Mouse (Mus musculus) lung, postnatal 36 days (tissue): ENCODE data around the gene Pias3.
"Not testable (repeated sequence)": the region's sequence is repeated elsewhere in the genome, so short reads cannot be mapped to it uniquely, and the experiment has no call there.

ENCODE experiments used
- DNase-seq: peaks from one replicate; pipeline ENCODE4 v3.0.0; 2022; ENCODE audit warnings: mixed read lengths

Gene Pias3

DNA sequence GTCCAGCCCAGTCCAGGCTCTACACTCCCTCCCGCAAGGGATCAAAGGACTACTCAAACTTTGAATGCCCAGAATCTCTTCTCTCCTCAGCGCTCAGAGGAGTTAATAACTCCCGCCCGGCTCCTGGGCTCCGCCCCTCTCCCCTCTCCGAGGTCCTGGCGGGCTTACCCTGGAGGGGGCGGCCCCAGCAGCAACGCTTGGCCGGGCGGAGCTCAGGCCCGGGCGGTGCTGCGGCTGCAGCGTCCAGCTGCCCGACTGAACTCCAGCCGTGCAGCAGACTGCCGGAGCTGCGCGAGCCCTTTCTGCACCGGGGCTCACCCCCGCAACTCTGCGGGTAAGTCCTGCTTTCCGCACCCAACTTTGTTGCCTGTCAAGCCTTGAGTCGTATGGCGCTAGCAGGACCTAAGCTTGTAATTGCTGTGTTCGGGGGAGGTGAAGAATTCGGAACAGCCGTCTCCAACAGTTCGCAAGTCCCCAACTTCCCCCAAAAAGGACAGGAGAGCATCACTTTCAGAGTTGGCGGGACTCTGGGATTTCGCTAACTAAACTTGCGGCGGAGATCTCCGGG is at the start of gene Pias3:
Gene Pias3 (plus strand): TSS at position 187 of the 568 bp plus-strand sequence.
- peak; percentile 90 for DNase-seq

DNA sequence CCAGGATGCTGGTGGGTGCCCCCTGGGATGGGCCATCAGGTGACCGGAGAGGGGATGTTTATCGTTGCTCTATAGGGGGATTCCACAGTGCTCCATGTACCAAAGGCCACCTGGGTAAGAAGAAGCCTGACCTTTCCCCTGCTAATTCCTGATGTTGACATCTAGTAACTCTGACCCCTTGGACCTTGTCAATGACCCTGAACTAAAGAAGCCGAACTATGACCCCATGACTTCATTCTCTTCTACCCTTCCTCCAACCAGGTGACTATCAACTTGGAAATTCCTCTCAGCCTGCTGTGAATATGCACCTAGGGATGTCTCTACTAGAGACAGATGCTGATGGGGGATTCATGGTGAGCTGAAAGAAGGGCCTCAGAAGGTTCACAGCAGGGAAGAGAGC is 48.8 kb upstream of the Pias3 start:
- no peak for DNase-seq

DNA sequence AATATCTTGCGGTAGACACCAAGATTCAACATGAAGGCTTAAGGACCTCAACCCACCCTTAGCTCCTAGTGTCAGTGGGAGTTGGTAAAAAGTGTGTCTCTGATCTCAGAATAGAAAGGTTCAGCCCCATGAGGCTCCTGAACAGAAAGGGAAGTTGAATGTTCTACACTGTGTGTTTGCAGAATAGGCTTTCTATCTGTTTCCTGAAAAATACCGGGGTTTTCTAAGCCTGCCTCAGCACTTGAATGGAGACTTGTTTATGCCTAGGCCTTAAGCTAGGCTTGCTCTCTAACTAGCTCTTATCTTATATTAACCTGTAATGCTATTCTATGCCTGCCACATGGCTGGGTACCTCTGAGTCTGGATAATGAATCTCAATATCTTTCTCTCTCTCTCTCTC is 35.3 kb upstream of the Pias3 start:
- DNase-seq = no peak

DNA sequence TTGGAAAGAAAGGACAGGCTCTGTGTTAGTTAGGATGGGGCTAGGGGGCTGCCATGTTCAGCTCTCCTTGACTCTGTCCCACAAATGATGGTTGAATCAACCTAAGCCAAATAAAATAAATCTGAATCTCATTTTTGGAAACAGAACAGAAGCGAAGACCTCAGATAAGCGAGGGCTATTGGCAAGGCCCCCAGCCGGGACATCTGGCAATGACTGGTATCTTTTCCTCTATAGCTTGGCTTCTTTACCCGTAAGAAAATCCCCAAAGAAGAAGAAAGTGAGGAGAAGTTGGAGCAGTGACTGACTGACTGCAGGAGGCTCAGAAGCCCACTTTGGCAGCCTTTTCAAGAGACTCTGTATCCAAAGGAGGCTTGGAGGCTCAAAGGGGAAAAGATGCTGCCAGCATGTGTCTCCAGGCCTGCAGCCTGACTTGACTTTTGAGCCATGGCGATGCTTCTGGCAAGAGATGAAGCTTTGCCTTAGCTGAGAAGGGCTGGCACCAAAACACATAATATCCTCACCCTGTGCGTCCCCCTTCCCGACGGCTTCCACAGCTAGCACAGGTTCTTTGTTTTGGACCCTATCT is 33.4 kb upstream of the Pias3 start:
- no peak for DNase-seq

DNA sequence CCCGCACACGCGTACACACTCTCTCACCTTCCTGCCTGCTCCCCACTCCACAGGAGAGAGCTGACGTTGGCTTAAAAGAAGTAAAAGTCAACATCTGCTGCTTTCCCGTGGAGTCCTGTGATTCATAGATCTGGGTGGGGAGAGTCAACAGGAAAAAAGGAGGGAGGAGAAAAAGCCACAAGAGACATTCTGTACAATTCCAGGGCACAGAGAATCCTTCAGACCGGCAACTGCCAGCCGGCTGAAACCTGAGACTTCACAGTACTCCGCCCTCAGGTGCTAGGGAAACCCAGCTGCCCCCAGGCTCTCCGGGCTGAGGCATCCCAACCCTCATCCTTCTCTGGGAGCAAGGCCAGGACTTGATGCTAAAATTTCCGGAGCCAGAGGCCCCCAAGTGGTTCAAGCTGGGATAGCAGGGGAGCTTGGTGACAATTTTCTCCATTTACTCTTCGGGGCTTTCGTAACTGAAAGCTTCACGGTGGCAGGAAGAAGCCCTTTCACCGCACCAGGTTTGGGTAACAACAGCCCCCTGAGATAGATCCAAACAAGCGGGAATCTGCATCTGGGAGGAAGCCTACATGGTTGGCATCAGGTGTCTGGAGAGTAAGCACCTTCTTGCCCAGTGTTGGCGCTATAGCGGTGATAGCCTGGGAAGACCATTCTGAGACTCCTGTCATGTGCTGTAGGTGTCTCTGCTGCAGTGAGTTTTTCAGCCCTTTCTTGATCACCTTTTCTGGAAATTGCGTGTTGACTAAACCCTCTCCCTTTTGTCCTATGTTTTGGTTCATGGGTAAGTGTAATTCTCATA is 32.5 kb upstream of the Pias3 start:
- peak; percentile 91 for DNase-seq

DNA sequence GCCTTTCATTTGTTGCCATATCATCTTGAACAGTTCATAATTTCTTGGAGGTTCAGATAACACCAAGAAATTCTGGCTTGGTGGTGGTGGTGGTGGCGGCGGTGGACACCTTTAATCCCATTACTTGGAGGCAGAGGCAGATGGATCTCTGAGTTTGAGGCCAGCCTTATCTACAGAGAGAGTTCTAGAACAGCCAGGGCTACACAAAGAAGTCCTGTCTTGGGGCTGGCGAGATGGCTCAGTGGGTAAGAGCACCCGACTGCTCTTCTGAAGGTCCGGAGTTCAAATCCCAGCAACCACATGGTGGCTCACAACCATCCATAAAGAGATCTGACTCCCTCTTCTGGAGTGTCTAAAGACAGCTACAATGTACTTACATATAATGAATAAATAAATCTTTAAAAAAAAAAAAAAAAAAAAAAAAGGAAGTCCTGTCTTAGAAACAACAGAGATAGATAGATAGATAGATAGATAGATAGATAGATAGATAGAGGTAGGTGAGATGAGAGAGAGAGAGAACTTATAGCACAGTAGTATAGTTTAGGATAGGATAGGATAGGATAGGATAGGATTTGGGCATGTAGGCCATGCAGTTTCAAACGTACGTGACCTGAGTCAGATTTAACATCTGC is 30.3 kb upstream of the Pias3 start:
- DNase-seq = not testable (repeated sequence)

DNA sequence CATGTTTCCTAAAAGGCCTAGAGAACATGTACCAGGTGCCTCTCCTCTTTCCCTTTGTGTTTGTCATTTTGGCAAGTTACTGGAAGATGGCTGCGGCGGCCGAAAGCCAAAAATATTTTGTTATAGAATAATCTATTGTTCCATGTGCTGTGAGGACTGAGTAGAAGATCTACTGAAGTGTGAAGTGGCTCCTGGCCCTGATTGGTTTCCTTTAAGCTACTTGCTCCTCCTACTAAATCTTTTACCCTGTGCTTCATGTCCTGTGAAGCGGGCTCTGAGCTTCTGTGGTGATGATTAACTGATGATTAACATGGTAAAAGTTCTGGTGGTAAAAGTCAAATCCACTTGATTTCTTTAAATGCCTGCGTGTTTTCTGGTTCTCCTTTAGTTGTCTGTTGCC is 29.3 kb upstream of the Pias3 start:
- DNase-seq = no peak

DNA sequence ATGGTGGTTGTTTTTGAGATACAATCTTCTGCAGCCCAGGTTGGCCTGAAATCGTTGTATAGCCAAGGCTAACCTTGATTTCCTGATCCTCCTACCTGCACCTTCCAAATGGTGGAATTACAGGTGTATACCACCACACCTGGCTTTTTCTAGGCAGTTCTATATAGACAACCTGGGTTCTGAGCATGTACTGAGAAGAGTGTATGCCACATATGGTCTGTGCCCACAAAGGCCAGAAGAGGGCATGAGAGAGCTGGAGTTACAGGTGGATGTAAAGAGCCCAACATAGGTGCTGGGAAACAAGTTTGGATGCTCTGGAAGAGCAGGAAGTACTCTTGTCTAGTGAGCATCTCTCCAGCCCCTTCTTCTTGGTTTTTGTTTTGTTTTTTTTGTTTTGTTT is 28.9 kb upstream of the Pias3 start:
- DNase-seq = peak; percentile 54

DNA sequence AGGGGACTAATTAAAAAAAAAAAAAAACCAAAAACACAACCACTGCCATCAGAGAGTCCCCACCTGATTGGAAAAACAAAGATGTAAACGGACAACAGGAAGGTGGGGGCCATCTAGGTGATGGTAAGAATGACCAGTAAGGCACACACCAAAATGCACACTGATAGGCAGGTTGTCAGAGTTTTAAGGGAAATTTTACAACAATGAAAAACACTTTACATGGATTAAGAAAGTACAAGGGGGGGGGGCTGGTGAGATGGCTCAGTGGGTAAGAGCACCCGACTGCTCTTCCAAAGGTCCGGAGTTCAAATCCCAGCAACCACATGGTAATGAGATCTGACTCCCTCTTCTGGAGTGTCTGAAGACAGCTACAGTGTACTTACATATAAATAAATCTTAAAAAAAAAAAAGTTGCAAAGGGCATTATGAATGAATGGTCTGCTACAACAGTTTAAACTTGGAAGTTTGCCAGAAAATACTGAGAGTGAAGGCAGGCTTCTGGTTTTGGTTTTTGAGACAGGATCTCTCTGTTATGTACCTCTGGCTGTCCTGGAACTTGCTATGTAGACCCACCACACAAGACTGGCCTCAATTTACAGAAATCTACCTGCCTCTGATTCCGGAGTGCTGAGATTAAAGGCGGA is 27.6 kb upstream of the Pias3 start:
- no peak for DNase-seq

DNA sequence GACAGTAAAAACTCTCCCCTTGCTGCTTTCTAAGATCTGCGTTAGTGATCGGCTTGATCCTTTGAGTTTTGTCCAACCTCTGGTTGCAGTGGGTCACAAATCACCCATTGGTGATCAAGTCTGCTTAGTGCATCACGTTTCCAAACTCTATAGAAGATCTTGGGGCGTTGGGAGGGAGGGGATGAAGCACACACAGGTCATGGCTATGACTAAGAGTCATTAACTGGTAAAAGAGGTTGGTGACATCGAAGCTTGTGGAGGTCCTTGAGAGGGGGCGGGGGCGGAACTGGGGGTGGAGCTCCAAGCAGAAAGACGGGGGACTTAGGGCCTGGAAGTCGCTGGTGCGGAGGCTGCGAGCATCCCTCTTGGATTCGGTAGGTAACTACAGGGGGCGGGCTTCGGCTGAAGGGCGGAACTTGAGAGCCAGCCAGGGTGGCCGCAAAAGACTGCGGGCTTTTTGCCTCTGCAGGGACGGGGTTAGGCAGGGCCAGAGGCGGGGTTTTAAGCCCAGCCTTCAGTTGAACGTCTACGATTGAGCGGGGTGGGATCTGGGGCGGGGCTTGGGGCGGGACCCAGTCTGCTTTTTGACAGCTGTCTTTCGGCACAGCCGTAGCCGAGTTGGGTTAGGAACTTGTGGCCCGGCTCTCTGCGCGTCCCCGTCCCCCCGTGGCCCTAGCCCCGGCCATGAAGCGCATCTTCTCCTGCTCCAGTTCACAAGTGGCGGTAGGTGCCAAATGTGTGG is 26.3 kb upstream of the Pias3 start, which contains the start of gene Ankrd35:
Gene Ankrd35 (plus strand): TSS at position 405 of the 742 bp plus-strand sequence.
- peak; percentile 91 for DNase-seq

DNA sequence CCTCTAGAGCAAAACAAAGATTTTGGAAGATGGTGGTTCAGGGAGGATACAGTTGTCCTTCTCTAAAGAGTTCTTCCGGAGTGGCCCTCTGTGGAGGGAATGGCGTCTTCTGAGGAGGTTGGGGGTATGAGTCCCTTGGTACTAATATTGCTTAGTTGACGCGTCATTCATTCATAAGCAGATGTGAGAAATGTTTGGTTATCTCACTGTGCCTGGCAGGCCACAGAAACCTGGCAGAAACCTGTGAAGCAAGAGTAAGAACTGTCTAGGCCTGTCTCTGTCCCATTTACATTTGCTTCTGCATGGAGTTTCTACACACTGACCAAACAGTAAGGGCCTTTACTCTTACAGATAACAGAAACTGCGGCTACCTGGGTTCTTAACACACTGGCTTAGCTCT is 24.7 kb upstream of the Pias3 start:
- DNase-seq = no peak

DNA sequence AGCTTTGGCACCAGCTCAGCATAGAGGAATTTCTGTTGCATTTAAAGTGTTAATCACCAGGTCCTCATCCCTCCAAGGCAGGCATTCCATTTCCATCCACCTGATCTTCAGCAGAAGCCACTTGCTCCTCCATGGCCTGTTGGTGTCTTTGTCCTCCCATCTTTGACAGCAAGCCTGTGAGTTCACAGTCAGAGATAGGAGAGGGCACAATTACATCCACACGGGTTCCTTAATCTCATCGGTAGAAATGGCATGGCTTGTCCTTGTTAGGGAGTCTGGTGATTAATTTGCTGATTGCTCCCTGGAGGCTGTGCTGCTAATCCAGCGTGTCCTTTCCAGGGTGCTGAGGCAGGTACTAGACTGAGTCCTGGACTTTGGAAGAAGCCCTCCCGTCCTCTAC is 22.7 kb upstream of the Pias3 start:
- no peak for DNase-seq

DNA sequence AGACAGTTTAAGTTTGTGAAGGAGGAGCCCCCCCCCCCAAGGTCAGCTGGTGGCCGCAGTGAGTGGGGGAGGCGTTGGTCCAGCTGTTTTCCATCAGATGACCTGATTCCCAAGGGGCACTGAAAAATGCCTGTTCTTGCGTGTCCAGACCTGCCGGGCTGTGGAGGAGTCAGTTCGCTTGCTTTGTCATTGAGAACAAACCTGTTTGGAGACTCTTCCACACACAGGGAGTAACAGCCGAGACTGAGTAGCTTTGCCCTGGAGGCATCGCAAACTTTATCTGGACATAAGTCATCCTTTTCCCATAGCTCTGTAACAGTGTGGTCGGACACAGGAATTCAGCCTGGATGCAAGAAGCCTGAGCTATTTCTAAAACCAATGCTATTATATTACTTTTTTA is 21.7 kb upstream of the Pias3 start:
- DNase-seq = no peak

DNA sequence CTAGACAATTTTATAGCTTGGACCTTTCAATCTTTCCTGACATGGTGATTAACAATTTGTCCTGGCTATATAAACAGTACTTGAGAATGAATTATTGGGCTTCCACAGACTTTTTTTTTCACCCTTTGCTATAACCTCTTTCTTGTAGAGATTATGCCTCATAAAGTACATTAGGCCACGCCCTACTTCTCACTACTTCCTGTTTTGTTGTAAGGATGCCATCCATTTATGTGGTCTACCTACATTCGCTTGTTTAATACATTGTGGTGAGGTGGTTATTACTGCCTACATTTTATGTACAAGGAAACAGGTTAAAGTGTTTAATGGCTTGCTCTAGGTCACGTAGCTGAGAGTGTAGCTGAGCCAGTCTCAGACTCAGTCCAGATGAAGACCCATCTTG is 21.0 kb upstream of the Pias3 start:
- no peak for DNase-seq

DNA sequence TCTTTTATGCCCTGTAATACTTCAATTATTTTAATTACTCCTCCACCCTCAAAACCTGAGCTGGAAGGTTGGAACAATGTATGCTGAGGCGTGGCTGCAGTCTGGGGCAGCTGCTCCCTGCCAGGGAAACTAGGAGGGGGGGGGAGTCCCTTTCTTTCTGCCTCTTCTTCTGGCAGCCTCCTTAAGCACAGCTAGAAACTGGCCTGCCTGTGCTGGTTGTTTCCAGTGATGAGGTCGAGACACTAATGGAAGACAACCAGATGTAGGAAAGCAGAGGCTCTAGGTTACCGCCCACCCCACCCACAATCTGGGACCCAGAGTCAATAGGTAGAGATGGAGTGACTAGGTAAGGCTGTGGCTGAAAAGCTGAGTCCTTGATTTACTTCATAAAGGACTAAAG is 20.5 kb upstream of the Pias3 start:
- DNase-seq = no peak

DNA sequence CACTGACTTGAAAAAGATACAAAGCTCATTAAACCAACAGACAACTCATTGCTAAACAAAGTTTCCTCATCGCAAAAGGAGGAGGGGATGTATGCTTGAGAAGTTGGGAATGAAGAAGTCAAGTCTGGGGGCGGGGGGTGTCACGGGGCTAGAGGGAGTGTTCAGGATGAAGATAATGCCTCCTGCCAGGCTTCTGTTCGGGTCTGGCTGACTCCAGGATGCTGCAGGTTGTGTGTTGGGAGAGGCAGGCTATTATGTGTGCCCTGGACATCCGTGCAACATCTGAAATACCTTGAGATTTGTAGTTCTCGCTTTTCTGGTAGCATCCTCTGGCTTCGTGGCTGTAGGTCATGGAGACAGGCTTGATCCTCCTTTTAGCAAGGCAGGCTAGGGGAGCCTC is 17.7 kb upstream of the Pias3 start:
- no peak for DNase-seq

DNA sequence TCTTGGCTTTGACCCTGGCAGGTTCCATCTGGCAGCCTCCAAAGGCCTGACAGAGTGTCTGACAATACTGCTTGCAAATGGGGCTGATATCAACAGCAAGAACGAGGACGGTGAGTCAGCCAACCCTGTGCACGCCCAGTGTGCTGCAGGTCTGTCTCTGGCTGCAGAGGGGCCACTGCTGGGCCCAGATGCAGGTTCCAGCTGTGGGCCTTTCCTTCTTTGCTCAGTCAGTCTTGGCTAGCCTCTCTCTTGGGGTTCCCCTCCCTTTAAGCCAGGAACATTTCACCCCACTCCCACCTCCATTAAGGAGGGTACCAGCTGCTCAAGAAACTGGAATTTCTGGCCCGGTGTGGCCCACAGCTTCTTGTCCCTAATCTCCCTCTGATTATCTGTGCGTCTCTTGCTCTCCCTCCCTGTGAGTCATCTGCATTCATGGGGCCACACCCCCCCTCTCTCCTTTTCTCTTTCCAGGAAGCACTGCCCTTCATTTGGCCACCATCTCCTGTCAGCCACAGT is 17.0 kb upstream of the Pias3 start:
- DNase-seq = no peak

DNA sequence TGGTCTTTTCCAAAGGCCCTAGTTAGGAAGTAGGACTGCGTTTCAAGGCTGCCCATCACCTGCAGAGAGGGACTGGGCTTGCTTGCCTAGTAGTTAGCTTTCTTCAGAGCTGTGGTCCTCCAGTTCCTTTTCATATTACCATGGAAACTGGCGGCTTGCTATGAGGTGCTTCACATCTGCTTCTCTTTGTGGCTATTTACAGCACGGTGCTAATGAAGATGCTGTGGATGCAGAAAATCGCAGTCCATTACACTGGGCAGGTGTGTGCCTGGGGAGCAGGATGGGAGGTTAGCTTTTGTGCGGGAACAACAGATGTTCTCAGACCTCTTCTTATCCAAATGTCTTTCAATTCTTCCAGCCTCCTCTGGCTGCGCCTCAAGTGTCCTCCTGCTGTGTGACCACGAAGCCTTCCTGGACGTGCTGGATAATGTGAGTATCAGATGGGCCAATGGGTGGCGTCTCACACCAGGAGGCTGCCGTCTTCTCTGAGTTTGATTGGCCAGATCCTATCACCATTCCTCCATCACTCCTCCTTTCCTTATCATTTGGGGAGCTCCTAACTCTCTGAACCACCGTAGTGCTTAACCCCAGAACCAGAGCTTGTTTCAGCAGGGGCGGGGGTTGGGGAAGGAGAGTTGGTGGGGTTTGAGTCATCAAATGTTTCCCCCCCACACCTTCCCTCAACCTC is 15.8 kb upstream of the Pias3 start:
- no peak for DNase-seq

DNA sequence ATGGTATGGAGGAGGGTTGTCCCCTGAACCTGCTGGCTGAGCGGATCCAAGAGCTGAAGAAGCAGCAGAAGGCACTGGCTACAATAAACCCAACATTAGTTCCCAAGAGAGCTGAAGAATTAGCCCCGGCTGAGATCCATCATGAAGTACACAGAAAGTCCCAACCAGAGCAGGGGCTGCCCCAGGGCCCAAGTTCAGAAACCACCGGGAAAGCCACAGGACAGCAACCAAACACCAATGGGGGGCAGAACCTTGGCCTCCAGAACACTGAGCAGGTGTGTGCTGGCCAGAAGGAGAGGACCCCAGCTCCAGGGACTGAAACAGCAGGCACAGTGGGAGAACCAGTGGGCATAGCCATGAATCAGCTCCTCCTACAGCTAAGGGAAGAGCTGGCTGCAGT is 12.7 kb upstream of the Pias3 start:
- DNase-seq = no peak

DNA sequence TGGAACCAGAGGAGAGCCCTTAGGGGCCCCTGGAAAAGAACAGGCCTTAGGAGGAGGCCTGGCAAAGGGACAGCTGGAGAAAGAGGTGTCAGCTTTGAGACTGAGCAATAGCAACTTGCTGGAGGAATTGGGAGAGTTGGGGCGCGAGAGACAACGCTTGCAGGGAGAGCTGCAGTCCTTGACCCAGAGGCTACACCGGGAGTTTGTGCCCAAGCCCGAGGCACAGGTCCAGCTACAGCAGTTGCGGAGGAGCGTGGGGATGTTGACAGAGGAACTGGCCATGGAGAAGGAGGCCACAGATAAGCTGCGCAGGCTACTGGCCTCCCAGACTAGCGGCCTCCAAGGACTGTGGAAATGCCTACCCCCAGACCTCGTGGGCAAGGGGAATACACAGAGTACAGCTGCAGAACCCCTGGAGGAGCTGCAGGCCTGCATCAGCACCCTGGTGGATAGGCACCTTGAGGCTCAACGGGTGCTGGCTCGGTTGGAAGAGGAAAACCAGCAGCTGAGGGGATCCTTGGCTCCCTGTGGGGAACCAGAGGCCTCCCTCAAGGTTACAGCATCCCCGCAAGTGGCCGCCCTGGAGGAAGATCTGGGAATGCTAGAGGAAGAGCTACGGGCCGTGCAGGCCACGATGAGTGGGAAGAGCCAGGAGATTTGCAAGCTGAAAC is 11.9 kb upstream of the Pias3 start:
- DNase-seq = no peak

DNA sequence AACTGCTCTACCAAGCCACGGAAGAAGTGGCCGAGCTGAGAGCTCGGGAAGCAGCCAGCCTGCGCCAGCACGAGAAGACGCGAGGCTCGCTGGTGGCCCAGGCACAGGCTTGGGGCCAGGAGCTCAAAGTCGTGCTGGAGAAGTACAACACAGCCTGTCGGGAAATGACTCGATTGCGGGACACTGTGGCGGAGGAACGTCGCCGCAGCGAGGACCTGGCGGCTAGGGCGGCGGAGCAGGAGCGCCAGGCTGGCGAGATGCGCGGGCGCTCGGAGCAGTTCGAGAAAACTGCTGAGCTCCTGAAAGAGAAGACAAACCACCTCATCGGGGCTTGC is 11.4 kb upstream of the Pias3 start:
- DNase-seq = no peak
